Mouse (Mus musculus): ENCODE results near the gene Hist1h2bh.
"Not testable (repeated sequence)": the region's sequence is repeated elsewhere in the genome, so short reads cannot be mapped to it uniquely, and the experiment has no call there.

Hist1h2bh gene

GRCm38 (mm10) chr13:23542999-23543607 lies at the start of gene Hist1h2bh:
Gene Hist1h2bh (minus strand): TSS chr13:23543392.
- CTCF ChIA-PET = interaction anchor here (1.0 kb wide), 1 partner anchor 13 kb away, joined by 4 read pairs; no protein-coding TSS in a partner anchor

GRCm38 (mm10) chr13:23592614-23593013 lies 49.4 kb upstream of the Hist1h2bh start:
- CTCF ChIA-PET = interaction anchor here (0.7 kb wide), 1 partner anchor 125 kb away, joined by 6 read pairs; no protein-coding TSS in a partner anchor

GRCm38 (mm10) chr13:23591886-23592285 lies 48.7 kb upstream of the Hist1h2bh start:
- CTCF ChIA-PET = not testable (repeated sequence)

GRCm38 (mm10) chr13:23591206-23591605 lies 48.0 kb upstream of the Hist1h2bh start:
- CTCF ChIA-PET = no interaction called here

DNA sequence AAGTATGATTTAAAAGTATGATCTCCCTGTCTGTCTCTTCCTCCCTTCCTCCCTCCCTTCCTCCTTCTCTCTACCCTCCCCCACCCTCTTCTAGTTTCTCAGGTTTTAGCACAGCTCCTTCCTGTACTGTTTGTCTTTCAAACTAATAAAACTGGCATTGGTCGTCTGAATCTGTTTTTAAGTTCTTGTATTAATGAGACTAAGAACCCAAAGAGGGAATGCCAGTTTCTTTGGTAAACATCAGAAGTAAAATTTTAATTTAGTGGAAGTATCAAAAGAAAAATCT lies 43.7 kb upstream of the Hist1h2bh start:
- CTCF ChIA-PET = interaction anchor here (0.6 kb wide), 1 partner anchor 156 kb away, joined by 11 read pairs; no protein-coding TSS in a partner anchor

DNA sequence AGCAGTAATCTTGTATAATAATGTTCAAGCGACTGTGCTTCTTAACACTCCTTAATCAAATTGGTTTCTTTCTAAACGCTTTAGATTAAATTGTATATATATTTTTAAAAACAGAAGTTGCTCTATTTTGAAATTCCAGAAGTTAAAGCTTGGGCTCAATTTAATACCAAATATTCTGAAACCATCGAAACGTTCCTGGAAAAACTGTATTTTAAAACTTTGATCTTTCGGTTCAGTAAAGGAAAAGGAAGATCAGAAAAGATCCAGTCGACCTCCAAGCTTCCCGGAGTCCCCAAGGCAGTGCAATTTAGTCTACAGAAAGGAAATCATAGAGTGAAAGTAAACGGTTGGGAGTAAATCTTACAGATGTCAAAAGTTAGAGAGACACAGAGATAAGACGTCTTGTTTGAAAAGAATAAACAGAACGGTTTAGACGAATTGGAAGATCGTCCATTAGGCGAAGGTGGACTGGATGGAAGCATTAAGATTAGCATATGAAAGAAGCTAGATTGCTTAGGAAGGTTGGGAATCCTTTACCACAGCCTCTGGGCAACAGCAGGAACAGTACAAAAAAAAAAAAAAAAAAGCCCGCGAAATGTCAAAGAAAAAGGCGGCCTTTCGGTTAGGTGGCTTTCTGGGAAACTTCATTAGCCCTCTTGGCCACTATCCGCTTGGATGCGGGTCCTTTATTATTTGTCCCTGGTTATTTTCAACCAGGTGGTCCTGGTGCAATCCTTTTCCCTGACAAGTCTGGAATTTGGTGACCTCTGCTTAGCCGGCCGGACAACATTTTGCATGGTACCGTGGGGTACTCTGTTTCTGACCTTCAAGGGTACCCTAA lies 43.1 kb upstream of the Hist1h2bh start:
- CTCF ChIA-PET = interaction anchor here (0.5 kb wide), 1 partner anchor 1555 kb away, joined by 17 read pairs; no protein-coding TSS in a partner anchor

- CTCF ChIA-PET = interaction anchor here (0.5 kb wide), 1 partner anchor 1555 kb away, joined by 17 read pairs; no protein-coding TSS in a partner anchor
Observed at GRCm38 (mm10) chr13:23585442-23586098, 42.4 kb upstream of the Hist1h2bh start.

GRCm38 (mm10) chr13:23585029-23585441 lies 41.8 kb upstream of the Hist1h2bh start:
- CTCF ChIA-PET = no interaction called here

GRCm38 (mm10) chr13:23584331-23584730 lies 41.1 kb upstream of the Hist1h2bh start:
- CTCF ChIA-PET = no interaction called here

DNA sequence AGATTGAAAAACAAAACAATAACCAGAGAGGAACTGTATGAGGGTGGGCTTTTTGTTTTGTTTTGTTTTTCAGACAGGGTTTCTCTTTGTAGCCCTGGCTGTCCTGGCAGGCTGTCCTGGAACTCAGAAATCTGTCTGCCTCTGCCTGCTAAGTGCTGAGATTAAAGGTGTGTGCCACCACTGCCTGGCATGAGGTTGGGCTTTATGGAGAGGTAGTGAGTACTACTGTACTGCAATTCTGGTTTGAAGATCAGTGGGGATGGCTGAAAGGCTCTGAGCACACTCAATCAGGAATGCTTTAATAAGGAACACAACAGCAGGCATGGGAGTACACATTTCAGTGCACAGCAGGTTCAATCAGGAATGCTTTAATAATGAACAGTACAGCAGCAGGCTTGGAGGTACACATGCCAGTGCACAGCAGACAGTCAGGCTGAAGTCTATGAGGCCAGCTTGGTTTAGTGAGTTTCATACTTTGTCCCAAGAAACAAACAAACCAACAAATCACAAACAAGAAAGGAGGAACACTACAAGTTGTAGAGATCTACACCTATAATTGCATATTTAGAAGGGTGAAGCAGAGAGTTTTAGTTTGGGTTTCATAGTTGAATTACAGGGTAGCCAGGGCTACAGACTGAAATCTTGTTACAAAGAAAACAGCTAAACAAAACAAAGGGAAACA lies 40.3 kb upstream of the Hist1h2bh start:
- CTCF ChIA-PET = interaction anchor here (1.2 kb wide), 1 partner anchor 38 kb away, joined by 3 read pairs; the partner anchor contains the start of gene Hist1h2be

GRCm38 (mm10) chr13:23582219-23583056 lies 39.2 kb upstream of the Hist1h2bh start:
- CTCF ChIA-PET = interaction anchor here (0.6 to 1.2 kb wide), 3 partner anchors 39 to 1801 kb away, joined by 3 read pairs; partner anchors contain the start of gene Hist1h2be

DNA sequence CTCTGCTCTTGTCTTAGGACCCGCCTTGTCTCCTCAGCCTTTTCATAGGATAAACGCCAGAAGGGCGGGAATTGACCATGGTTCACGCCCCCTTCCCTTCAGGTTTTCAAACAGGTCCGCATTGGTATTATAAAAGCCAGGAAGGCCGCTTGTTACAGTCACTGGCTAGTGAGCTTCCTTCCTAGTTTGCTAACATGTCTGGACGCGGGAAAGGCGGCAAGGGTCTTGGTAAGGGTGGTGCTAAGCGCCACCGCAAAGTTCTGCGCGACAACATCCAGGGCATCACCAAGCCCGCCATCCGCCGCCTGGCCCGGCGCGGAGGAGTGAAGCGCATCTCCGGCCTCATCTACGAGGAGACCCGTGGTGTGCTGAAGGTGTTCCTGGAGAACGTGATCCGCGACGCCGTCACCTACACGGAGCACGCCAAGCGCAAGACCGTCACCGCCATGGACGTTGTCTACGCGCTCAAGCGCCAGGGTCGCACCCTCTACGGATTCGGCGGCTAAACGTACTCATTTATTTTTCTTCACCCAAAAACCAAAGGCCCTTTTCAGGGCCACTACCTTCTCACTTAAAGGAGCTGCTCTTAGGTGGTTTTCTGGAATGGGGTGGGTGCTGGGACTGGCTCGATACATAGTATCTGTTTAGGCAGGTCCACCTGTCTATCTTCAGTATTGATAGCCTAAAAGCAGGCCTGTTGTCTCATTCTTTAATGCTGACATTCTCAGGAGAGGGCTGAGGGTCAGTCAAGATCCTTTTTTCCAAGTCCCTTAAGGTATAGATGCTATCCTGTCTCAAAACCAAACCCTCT lies 38.4 kb upstream of the Hist1h2bh start, which contains the start of gene Hist1h4d:
TSS of gene Hist1h4d (plus strand) at position 191 of the 811 bp plus-strand sequence.
- CTCF ChIA-PET = interaction anchor here (0.6 kb wide), 1 partner anchor 147 kb away, joined by 3 read pairs; no protein-coding TSS in a partner anchor

DNA sequence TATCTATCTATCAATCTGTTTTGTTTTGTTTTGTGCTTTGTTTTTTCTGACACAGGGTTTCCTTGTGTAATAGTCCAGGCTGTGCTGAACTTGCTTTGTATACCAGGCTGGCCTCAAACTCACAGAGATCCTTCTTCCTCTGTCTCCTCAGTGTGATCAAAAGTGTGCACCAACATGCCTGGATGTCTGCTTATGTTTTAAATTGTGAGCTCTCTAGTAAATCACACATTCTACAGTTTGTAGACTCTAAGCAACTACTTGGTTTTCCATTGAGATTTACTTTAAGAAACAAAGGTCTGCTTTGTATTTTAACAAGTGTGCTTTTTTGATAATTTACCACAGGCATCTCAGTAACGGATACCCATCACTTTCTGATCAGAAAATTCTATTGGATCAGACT lies 34.6 kb upstream of the Hist1h2bh start:
- CTCF ChIA-PET = no interaction called here

DNA sequence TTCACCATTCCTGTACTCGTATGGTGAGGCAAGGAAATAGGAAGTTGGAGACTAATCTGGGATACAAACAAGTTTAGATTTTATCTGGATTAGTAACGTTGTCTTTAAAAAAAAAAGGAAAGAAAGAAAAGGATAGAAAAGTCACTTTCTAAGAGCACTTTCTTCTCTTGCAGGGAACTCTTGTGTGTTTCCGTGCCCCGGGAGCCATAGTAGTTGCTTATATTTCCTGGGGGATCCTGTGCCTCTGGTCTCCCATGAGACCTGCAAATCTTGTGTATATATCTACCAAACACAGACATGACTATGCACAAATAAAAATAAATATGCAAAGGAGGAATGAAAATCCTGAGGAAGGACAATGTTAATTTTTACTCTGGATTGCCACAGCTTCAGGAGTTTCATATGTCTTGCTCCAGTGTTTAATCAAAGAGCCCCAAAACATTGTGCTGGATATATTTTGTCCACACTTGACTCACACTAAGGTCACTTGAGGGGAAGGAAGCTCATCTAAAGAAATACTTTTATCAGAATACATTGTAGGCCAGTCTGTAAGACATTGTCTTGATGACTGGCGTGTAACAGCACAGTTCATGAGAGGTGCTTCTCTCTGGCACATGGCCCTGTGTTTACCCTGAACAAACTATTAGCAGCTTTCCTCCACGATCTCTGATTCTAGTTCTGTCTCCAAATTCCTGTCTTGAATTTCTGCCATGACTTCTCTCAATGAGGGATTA lies 33.9 kb upstream of the Hist1h2bh start:
- CTCF ChIA-PET = no interaction called here

DNA sequence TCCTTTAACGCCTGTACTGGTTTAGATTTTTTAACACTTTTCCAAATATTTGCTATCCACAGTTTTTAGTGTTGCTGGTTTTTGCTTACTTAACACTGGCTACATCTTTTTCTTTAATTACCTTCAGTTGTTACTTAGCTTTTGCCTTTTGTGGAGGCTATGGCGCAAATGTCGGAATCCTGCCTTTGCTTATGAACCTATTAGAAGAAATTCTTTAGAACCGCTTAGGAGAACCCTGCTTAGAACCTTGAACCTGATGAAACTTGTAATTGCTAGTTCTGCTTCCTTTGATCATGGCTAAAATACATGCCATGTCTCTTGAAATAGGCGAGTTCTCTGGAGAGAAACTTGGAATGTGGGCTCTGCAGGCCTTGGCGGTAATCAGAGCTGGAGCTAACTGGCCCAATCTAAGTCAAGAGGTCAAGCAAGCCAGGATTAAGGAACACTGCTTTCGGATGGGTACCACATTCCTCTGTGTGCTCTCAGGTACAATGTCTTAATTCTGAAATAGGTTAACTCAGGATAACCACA lies 33.2 kb upstream of the Hist1h2bh start:
- CTCF ChIA-PET = interaction anchor here (0.5 kb wide), 2 partner anchors 14 to 1684 kb away, joined by 3 read pairs; no protein-coding TSS in a partner anchor

GRCm38 (mm10) chr13:23575864-23576313 lies 32.7 kb upstream of the Hist1h2bh start:
- CTCF ChIA-PET = interaction anchor here (0.5 kb wide), 2 partner anchors 13 to 1683 kb away, joined by 3 read pairs; no protein-coding TSS in a partner anchor

DNA sequence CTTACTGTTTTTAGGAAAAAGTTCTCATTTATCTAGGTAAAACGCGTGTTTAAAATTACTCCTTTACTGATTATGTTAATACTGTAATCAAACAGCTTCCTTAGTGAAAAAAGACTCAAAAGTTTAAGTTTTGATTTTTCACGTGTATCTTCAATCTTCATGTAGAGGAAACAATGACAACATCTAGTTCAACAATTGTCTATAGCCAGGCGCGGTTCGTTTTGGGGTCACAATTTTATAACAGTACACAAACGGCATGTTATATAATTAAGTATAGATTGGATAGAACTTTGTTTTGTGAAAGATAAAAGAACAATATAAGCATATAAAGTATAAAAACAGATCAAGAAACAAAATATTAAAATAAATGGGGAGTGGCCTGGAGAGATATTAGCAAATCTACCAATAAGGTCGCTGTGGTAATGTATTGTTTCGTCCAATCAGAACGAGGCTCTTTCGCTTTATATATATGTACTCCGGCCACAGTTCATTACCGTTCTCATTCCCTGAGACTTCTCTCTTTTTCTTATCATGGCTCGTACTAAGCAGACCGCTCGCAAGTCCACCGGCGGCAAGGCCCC lies 32.2 kb upstream of the Hist1h2bh start, which contains the start of gene Hist1h3d:
TSS of gene Hist1h3d (plus strand) at position 493 of the 581 bp plus-strand sequence.
- CTCF ChIA-PET = no interaction called here

Data from spleen, embryonic (tissue).